Mouse (Mus musculus): ENCODE data around the gene Anks4b.

- TF ChIP-seq CTCF (IDR thresholded peaks at IDR 0.05; ENCODE audit: low read depth, low read length) (0 out of 2 replicates have a peak, but pooled peaks have one; percentile 3), POLR2A (IDR thresholded peaks at IDR 0.05; ENCODE audit: extremely low read depth, insufficient read depth, low read length) (peak; percentile 46; the same call in 1 of the 2 replicates)
These were observed at the start of gene Anks4b for GRCm38 (mm10) chr7:120173603-120174244.
